In the genomic region with DNA sequence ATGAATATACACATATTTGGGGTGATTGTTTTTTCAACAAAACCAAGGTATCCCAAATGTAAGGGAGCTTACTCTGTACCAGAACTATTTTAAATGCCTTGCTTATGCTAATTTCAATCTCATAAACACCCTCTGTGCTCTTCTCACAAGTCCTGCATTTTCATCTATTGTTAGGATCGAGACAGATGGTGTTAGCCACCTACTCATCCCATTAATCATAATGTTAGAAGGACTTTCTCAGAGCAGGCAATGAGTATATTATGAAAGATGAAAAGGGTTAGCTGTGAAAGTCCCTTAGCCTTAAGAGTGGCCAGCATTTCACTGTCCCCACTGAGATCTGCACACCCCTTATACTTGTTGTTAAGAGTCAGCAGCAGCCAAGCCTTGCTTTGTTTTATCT, we compare ENCODE assay signal across 20 mouse cellular contexts. TPM values are rescaled to one million over a fixed set of nuclear protein-coding genes. Genes with fewer than 3 reads are reported as not detected.
DNase-seq lines count a peak whose midpoint lies in the region; TF ChIP-seq lines count a peak whose summit lies in the region.
"Had no signal": no experiment of that assay in that cellular context is flagged by ENCODE, and none has a peak within 500 bp of the region (broad histone marks: within the 10 kb centered on the region; RNA-seq: fewer than 3 reads in every experiment).

No protein-coding gene starts in this region.

- TF ChIP-seq CTCF in left cerebral cortex, adult 2 months (IDR thresholded peaks at IDR 0.05): no peak

- peak; percentile 21 for DNase-seq in layer of hippocampus, adult 11-12 months (ENCODE audit: low spot score)
- no peak for DNase-seq in layer of hippocampus, adult 8-10 months (ENCODE audit: low spot score in 2 of 2)
- no peak for DNase-seq in left cerebral cortex, adult 2 months (ENCODE audit: extremely low spot score in 1 of 2, low spot score in 2 of 2)
- DNase-seq in left cerebral cortex, postnatal 10 days (ENCODE audit: extremely low spot score in 1 of 2, low spot score in 2 of 2): no peak
- DNase-seq in telencephalon, adult 2 months (ENCODE audit: low read depth, low spot score): peak; percentile 62
- DNase-seq in cerebellum, adult 11-12 months: no peak
- DNase-seq: adrenal gland, adult 2 months; adrenal gland, postnatal 14 days; cerebellum, adult 18-20 months; cerebellum, adult 9-10 months; cerebellum, postnatal 14 days; forebrain, postnatal 0 days; gastrocnemius, postnatal 25 days; heart, adult 18-20 months; heart, postnatal 10 days; heart, postnatal 36 days had no signal

- H3K27ac ChIP-seq in left cerebral cortex, adult 2 months: peak overlapping the region; percentile 60; the same call in 1 of the 2 replicates
- H3K27ac ChIP-seq: heart, embryonic 15.5 days; hindbrain, embryonic 10.5 days; hindbrain, embryonic 13.5 days had no signal

- intact Hi-C loops in left cerebral cortex, adult 2 months (cut with DNase I): loop anchor here (5.0 kb wide), 2 partner anchors 40 to 90 kb away; partner anchors contain the start of gene Fgd1
- intact Hi-C loops in left cerebral cortex, postnatal 10 days (cut with DNase I): no loop called here

- no peak overlapping the region for H3K4me3 ChIP-seq in left cerebral cortex, adult 2 months
- H3K4me3 ChIP-seq: heart, embryonic 12.5 days; heart, embryonic 15.5 days; hindbrain, embryonic 10.5 days; hindbrain, embryonic 13.5 days had no signal

RNA-seq across cellular contexts. Expression of gene Tsr2, which starts 8.9 kb away (rescaled TPM):
- total RNA-seq in layer of hippocampus, adult 8-10 months (2022): 10 to 100 TPM; 77.7 to 87.4 (median 82.3) TPM
- 10 to 100 TPM; 71.9 to 79.8 TPM for total RNA-seq in left cerebral cortex, adult 2 months (2021)
- 10 to 100 TPM; 51.7 to 61.3 TPM for total RNA-seq in left cerebral cortex, postnatal 10 days (2021)

RNA-seq across cellular contexts. Expression of gene Fgd1, which starts 41.5 kb away (rescaled TPM):
- 10 to 100 TPM; 16.3 to 19.4 (median 18.8) TPM for total RNA-seq in layer of hippocampus, adult 8-10 months (2022)
- total RNA-seq in left cerebral cortex, adult 2 months (2021): 10 to 100 TPM; 18.7 to 22.7 TPM
- 10 to 100 TPM; 31.2 to 31.7 TPM for total RNA-seq in left cerebral cortex, postnatal 10 days (2021)

Comparison
In these comparisons a context has a peak if more than half of its experiments do, and no peak if none do; other contexts are left out.
1. DNase-seq: peak in layer of hippocampus, adult 11-12 months (single experiment) and telencephalon, adult 2 months (single experiment); none in layer of hippocampus, adult 8-10 months (0 of 2), left cerebral cortex, adult 2 months (0 of 2), left cerebral cortex, postnatal 10 days (0 of 2) and cerebellum, adult 11-12 months (single experiment).